Mouse (Mus musculus) kidney, embryonic 15.5 days (tissue): ENCODE measurements around the gene Tm6sf2. TPM values are rescaled to one million over a fixed set of nuclear protein-coding genes. Genes with fewer than 3 reads are reported as not detected.

Source experiments
- ATAC-seq: fragments of 200-750 bp; cut with Nextera tagmentation; replicated peaks from 2 replicates; pipeline ENCODE4 v1.8.0; 2017; ENCODE audit warnings: moderate TSS enrichment; ENCODE audit not compliant: low FRiP score
- H3K27ac ChIP-seq: fragments of 300-500 bp; sonication (generic); 2 replicates; pipeline ENCODE4 v1.5.1; 2015; ENCODE audit warnings: mild to moderate bottlenecking, inconsistent platforms
- H3K27me3 ChIP-seq: fragments of 300-500 bp; sonication (generic); 2 replicates; pipeline ENCODE4 v1.6.1; 2015; ENCODE audit warnings: inconsistent platforms
- H3K36me3 ChIP-seq: fragments of 300-500 bp; sonication (generic); 2 replicates; pipeline ENCODE4 v1.6.1; 2015; ENCODE audit warnings: inconsistent platforms
- H3K4me1 ChIP-seq: fragments of 300-500 bp; sonication (generic); 2 replicates; pipeline ENCODE4 v1.6.1; 2015; ENCODE audit warnings: inconsistent platforms
- H3K4me2 ChIP-seq: fragments of 300-500 bp; sonication (generic); 2 replicates; pipeline ENCODE4 v1.6.1; 2015; ENCODE audit warnings: moderate library complexity, mild to moderate bottlenecking, inconsistent platforms
- H3K4me3 ChIP-seq: fragments of 300-500 bp; sonication (generic); replicated peaks from 2 replicates; pipeline ENCODE4 v1.5.1; 2015; ENCODE audit warnings: mild to moderate bottlenecking, inconsistent platforms
- H3K9ac ChIP-seq: fragments of 300-500 bp; sonication (generic); 2 replicates; pipeline ENCODE4 v1.6.1; 2015; ENCODE audit warnings: mild to moderate bottlenecking, inconsistent platforms
- H3K9me3 ChIP-seq: fragments of 300-500 bp; sonication (generic); replicated peaks from 2 replicates; pipeline ENCODE4 v1.6.1; 2016; ENCODE audit warnings: inconsistent platforms
- WGBS: fragments of 180-500 bp; shearing (Covaris S2); methylation state at CpG from one replicate; pipeline ENCODE4 v1.1.7; 2015; ENCODE audit warnings: mixed read lengths; 5-methylcytosine and 5-hydroxymethylcytosine counted together
- microRNA-seq: library from miRNA; unstranded; fragments of <30 nt; microRNA quantifications from one replicate; pipeline ENCODE4, GENCODE M21; 2016
- polyA plus RNA-seq: library from polyadenylated mRNA; unstranded; fragments of >200 nt; fragmentation: Nextera tagmentation; extraction: Ambion mirVana; gene quantifications from 2 replicates; pipeline ENCODE4 v1.2.1, GENCODE M21; 2015

Tm6sf2 gene
- polyA plus RNA-seq, 1 experiment from 2014 or later, result 1.0 TPM

DNA sequence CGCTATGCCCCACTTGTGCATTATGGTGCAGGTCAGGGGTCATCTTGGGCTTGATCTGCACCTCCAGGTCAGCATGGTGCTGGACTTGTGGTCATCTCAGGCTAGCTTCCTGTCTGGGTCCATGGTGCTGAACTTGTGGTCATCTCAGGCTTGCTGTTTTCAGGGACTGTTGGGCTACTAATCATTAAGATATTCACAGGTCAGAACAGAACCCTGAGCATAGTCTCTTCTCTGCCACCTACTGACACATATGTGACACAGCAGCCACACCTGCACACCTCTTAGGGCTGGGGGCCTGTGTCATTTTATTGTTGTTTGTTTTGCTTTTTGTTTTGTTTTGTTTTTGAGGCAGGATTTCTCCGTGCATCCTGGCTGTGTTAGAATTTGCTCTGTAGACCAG is 50.1 kb downstream of the Tm6sf2 start:
- no peak for ATAC-seq
- H3K27ac ChIP-seq, result no peak overlapping the region
- H3K4me1 ChIP-seq, result peaks cover 7% of the 10 kb centered on the region
- no peak overlapping the region for H3K4me2 ChIP-seq
- H3K4me3 ChIP-seq, result no peak overlapping the region
- no peaks in the 10 kb centered on the region for H3K9me3 ChIP-seq
- 52% methylated on average over 2 of the region's 2 CpGs for WGBS
- no peak overlapping the region for H3K9ac ChIP-seq
- peaks cover 60% of the 10 kb centered on the region for H3K27me3 ChIP-seq
- no peaks in the 10 kb centered on the region for H3K36me3 ChIP-seq

DNA sequence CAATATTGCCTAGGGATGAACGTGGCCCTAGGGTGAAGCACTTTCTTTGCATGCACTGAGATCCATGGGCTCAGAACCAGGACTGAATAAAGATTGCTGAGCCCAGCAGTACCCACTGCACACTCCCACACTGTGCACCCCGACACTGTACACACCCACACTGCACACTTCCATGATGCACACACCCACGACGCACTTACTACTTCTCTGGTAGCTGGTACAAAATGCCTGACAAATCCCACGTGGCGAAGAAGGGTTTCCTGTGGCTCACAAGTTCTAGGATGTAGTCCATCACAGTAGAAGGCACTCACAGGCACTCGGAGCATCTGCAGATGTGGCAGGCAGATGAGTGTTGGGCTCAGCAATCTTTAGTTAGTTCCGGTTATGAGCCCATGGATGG is 52.3 kb downstream of the Tm6sf2 start:
- Histone ChIP-seq H3K4me2 (no peak overlapping the region), H3K4me3 (no peak overlapping the region), H3K36me3 (no peaks in the 10 kb centered on the region), H3K27ac (no peak overlapping the region), H3K4me1 (peaks cover 14% of the 10 kb centered on the region), H3K27me3 (peaks cover 38% of the 10 kb centered on the region), H3K9me3 (no peaks in the 10 kb centered on the region), H3K9ac (no peak overlapping the region)
- no peak for ATAC-seq
- WGBS, result 62% methylated on average over 8 of the region's 8 CpGs

DNA sequence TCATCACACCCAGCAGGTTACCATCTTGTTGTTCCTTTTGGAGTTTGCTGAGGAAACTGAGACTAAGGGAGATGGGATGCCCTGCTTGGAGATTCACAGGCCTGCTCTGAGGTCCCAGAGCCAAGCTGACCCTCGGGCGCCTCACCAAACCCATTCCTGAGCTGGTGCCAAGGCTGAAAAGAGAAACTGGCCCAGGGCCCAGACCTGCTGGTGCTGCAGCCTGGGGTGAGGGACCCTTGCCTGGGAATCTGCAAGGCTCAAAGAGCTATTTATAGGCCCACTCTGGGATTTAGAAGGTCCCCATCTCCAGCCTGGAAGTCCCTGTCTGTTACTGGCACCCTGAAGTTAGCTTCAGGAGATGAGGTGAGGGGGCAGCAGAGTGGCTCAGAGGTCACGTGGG is 55.7 kb downstream of the Tm6sf2 start:
- Histone ChIP-seq H3K36me3 (peaks cover 12% of the 10 kb centered on the region), H3K4me3 (no peak overlapping the region), H3K4me2 (no peak overlapping the region), H3K4me1 (peaks cover 22% of the 10 kb centered on the region), H3K27ac (no peak overlapping the region), H3K9me3 (no peaks in the 10 kb centered on the region), H3K27me3 (peaks cover 14% of the 10 kb centered on the region), H3K9ac (no peak overlapping the region)
- no peak for ATAC-seq
- 72% methylated on average over 3 of the region's 3 CpGs for WGBS

DNA sequence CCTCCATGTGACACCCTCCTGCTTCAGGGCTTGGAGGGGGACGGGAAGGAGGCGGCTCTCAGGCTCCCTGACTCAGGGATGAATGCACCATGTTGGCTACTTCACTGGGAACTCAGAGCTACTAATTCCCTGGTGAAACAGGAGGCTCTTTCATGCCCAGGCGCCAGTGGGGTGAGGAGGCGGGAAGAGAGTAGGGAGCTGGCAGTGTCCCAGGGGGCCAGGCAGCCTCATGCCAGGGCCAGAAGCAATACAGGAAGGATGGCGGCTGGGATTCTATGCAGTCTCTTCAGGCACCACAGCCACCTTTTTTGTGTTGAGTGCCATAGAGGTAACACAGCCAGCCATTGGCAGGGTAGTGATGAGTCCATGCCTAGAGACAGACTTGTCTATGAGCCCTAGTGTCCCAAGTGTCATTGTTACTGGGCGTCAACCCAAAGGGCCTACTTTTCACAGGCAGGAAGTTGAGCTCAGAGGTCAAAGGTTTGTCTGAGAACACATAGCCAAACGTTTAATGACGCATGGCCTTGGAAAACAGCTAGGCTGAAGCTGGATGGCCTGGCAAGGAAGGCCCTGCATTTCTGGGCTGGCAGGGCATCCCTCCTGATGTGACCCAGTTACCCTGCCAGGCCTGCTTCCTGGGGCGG is 56.7 kb downstream of the Tm6sf2 start:
- no peak for ATAC-seq
- H3K9ac ChIP-seq, result no peak overlapping the region
- H3K27me3 ChIP-seq, result peaks cover 9% of the 10 kb centered on the region
- H3K27ac ChIP-seq, result no peak overlapping the region
- no peak overlapping the region for H3K4me2 ChIP-seq
- no peak overlapping the region for H3K4me3 ChIP-seq
- H3K4me1 ChIP-seq, result peaks cover 22% of the 10 kb centered on the region
- 55% methylated on average over 9 of the region's 9 CpGs for WGBS
- peaks cover 22% of the 10 kb centered on the region for H3K36me3 ChIP-seq
- no peaks in the 10 kb centered on the region for H3K9me3 ChIP-seq

Small RNA genes lying within 50 kb of the gene (microRNA-seq; reads per million reads assigned to microRNA genes)
- not detected for gene Mir7066

Other genes with a start within 250 kb of the Tm6sf2 start
- gene Pbx4, start 240.4 kb upstream of the Tm6sf2 start, polyA plus RNA-seq, result 8.3 and 8.9 TPM in 2 replicates
- gene Cilp2, start 185.2 kb upstream of the Tm6sf2 start, polyA plus RNA-seq, result 0.88 and 0.98 TPM in 2 replicates
- 3.4 and 4.6 TPM in 2 replicates for gene Tssk6, start 170.7 kb upstream of the Tm6sf2 start, polyA plus RNA-seq
- gene Ndufa13, start 170.4 kb upstream of the Tm6sf2 start, polyA plus RNA-seq, result 205 and 210 TPM in 2 replicates
- 4.5 and 5.2 TPM in 2 replicates for gene Yjefn3, start 170.2 kb upstream of the Tm6sf2 start, polyA plus RNA-seq
- 40.0 and 42.2 TPM in 2 replicates for gene Gatad2a, start 76.5 kb upstream of the Tm6sf2 start, polyA plus RNA-seq
- gene Mau2, start 30.2 kb upstream of the Tm6sf2 start, polyA plus RNA-seq, result 51.7 and 55.7 TPM in 2 replicates
- 44.1 and 48.7 TPM in 2 replicates for gene Sugp1, start 30.1 kb upstream of the Tm6sf2 start, polyA plus RNA-seq
- gene Hapln4, start 10.5 kb downstream of the Tm6sf2 start, polyA plus RNA-seq, result 0.35 TPM in 1 of 2 replicates, not detected in the other
- 0.32 and 0.64 TPM in 2 replicates for gene Ncan, start 47.9 kb downstream of the Tm6sf2 start, polyA plus RNA-seq
- 31.4 and 34.8 TPM in 2 replicates for gene Nr2c2ap, start 58.4 kb downstream of the Tm6sf2 start, polyA plus RNA-seq
- gene Rfxank, start 66.2 kb downstream of the Tm6sf2 start, polyA plus RNA-seq, result 18.3 and 22.7 TPM in 2 replicates
- 45.0 and 47.8 TPM in 2 replicates for gene Borcs8, start 66.6 kb downstream of the Tm6sf2 start, polyA plus RNA-seq
- gene Mef2b, start 66.8 kb downstream of the Tm6sf2 start, polyA plus RNA-seq, result 0.17 and 0.29 TPM in 2 replicates
- gene Tmem161a, start 99.4 kb downstream of the Tm6sf2 start, polyA plus RNA-seq, result 71.8 and 76.3 TPM in 2 replicates
- 4.8 and 5.1 TPM in 2 replicates for gene Slc25a42, start 139.4 kb downstream of the Tm6sf2 start, polyA plus RNA-seq
- gene Sugp2, start 161.3 kb downstream of the Tm6sf2 start, polyA plus RNA-seq, result 29.6 and 31.6 TPM in 2 replicates
- gene Armc6, start 161.5 kb downstream of the Tm6sf2 start, polyA plus RNA-seq, result 28.8 and 31.0 TPM in 2 replicates
- 69.5 and 79.9 TPM in 2 replicates for gene Homer3, start 209.9 kb downstream of the Tm6sf2 start, polyA plus RNA-seq
- 45.1 and 49.0 TPM in 2 replicates for gene Ddx49, start 229.6 kb downstream of the Tm6sf2 start, polyA plus RNA-seq
- 320 and 327 TPM in 2 replicates for gene Cope, start 229.6 kb downstream of the Tm6sf2 start, polyA plus RNA-seq
- gene Cers1, start 242.9 kb downstream of the Tm6sf2 start, polyA plus RNA-seq, result 2.6 and 4.0 TPM in 2 replicates